Mouse (Mus musculus): Measurements from ENCODE around the gene Fsip1. TPM values are rescaled to one million over a fixed set of nuclear protein-coding genes. Genes with fewer than 3 reads are reported as not detected.
"Not testable (repeated sequence)": the region's sequence is repeated elsewhere in the genome, so short reads cannot be mapped to it uniquely, and the experiment has no call there.

The Fsip1 gene
- polyA plus RNA-seq, 1 experiment from 2014 or later = 2.0 TPM

- 77% methylated on average over 7 of the region's 7 CpGs for WGBS
- no peaks in the 10 kb centered on the region for H3K36me3 ChIP-seq (ENCODE audit: control insufficient read depth, insufficient read depth, low read length)
- 0 out of 2 replicates have a peak, but pooled peaks cover 2% of the 10 kb centered on the region for H3K9me3 ChIP-seq (ENCODE audit: control insufficient read depth, low read length)
- ATAC-seq (ENCODE audit: low read depth) = no peak
- H3K4me2 ChIP-seq (ENCODE audit: low read depth, low read length) = no peak overlapping the region
- no peaks in the 10 kb centered on the region for H3K4me1 ChIP-seq (replicated peaks; ENCODE audit: control insufficient read depth, insufficient read depth, low read length)
- no peaks in the 10 kb centered on the region for H3K27me3 ChIP-seq (ENCODE audit: control insufficient read depth, insufficient read depth, low read depth, low read length)
- H3K9ac ChIP-seq (ENCODE audit: low read length) = no peak overlapping the region
- no peak overlapping the region for H3K27ac ChIP-seq (ENCODE audit: low read length)
- no peak overlapping the region for H3K4me3 ChIP-seq (ENCODE audit: low read length)
Observed at GRCm38 (mm10) chr2:118295505-118295904, 38.7 kb upstream of the Fsip1 start.

GRCm38 (mm10) chr2:118293583-118293982, 36.8 kb upstream of the Fsip1 start:
- ATAC-seq (ENCODE audit: low read depth) = no peak
- H3K4me2 ChIP-seq (ENCODE audit: low read depth, low read length) = no peak overlapping the region

GRCm38 (mm10) chr2:118289066-118289460, 32.3 kb upstream of the Fsip1 start:
- H3K4me2 ChIP-seq (ENCODE audit: low read depth, low read length); H3K9me3 ChIP-seq (ENCODE audit: control insufficient read depth, low read length); H3K9ac ChIP-seq (ENCODE audit: low read length); H3K27ac ChIP-seq (ENCODE audit: low read length); H3K4me1 ChIP-seq (replicated peaks; ENCODE audit: control insufficient read depth, insufficient read depth, low read length); H3K4me3 ChIP-seq (ENCODE audit: low read length); H3K36me3 ChIP-seq (ENCODE audit: control insufficient read depth, insufficient read depth, low read length); ATAC-seq (ENCODE audit: low read depth); H3K27me3 ChIP-seq (ENCODE audit: control insufficient read depth, insufficient read depth, low read depth, low read length): not testable (repeated sequence)
- 79% methylated on average over 7 of the region's 7 CpGs for WGBS

More at GRCm38 (mm10) chr2:118293583-118293982, 36.8 kb upstream of the Fsip1 start:
- no peak overlapping the region for H3K27ac ChIP-seq (ENCODE audit: low read length)
- H3K27me3 ChIP-seq (ENCODE audit: control insufficient read depth, insufficient read depth, low read depth, low read length) = no peaks in the 10 kb centered on the region
- no peak overlapping the region for H3K4me3 ChIP-seq (ENCODE audit: low read length)
- 89% methylated on average over 5 of the region's 5 CpGs for whole genome bisulfite sequencing
- no peaks in the 10 kb centered on the region for H3K4me1 ChIP-seq (replicated peaks; ENCODE audit: control insufficient read depth, insufficient read depth, low read length)
- H3K9me3 ChIP-seq (ENCODE audit: control insufficient read depth, low read length) = 0 out of 2 replicates have a peak, but pooled peaks cover 2% of the 10 kb centered on the region
- H3K9ac ChIP-seq (ENCODE audit: low read length) = no peak overlapping the region
- H3K36me3 ChIP-seq (ENCODE audit: control insufficient read depth, insufficient read depth, low read length) = no peaks in the 10 kb centered on the region

- no peak overlapping the region for H3K4me2 ChIP-seq (ENCODE audit: low read depth, low read length)
- no peaks in the 10 kb centered on the region for H3K36me3 ChIP-seq (ENCODE audit: control insufficient read depth, insufficient read depth, low read length)
- H3K4me1 ChIP-seq (replicated peaks; ENCODE audit: control insufficient read depth, insufficient read depth, low read length) = no peaks in the 10 kb centered on the region
- no peak overlapping the region for H3K9ac ChIP-seq (ENCODE audit: low read length)
- no peak overlapping the region for H3K4me3 ChIP-seq (ENCODE audit: low read length)
- WGBS = 78% methylated on average over 9 of the region's 9 CpGs
- no peak for ATAC-seq (ENCODE audit: low read depth)
- no peaks in the 10 kb centered on the region for H3K27me3 ChIP-seq (ENCODE audit: control insufficient read depth, insufficient read depth, low read depth, low read length)
- H3K9me3 ChIP-seq (ENCODE audit: control insufficient read depth, low read length) = 0 out of 2 replicates have a peak, but pooled peaks cover 2% of the 10 kb centered on the region
- H3K27ac ChIP-seq (ENCODE audit: low read length) = no peak overlapping the region
Observed at GRCm38 (mm10) chr2:118288326-118289065, 31.7 kb upstream of the Fsip1 start.

- H3K4me1 ChIP-seq (replicated peaks; ENCODE audit: control insufficient read depth, insufficient read depth, low read length) = no peaks in the 10 kb centered on the region
- 61% methylated on average over 4 of the region's 4 CpGs for WGBS
- ATAC-seq (ENCODE audit: low read depth) = no peak
- no peak overlapping the region for H3K4me2 ChIP-seq (ENCODE audit: low read depth, low read length)
- H3K4me3 ChIP-seq (ENCODE audit: low read length) = no peak overlapping the region
- no peak overlapping the region for H3K9ac ChIP-seq (ENCODE audit: low read length)
- no peaks in the 10 kb centered on the region for H3K36me3 ChIP-seq (ENCODE audit: control insufficient read depth, insufficient read depth, low read length)
- 0 out of 2 replicates have a peak, but pooled peaks cover 2% of the 10 kb centered on the region for H3K9me3 ChIP-seq (ENCODE audit: control insufficient read depth, low read length)
- H3K27ac ChIP-seq (ENCODE audit: low read length) = no peak overlapping the region
- H3K27me3 ChIP-seq (ENCODE audit: control insufficient read depth, insufficient read depth, low read depth, low read length) = no peaks in the 10 kb centered on the region
Observed at GRCm38 (mm10) chr2:118287678-118288077, 30.9 kb upstream of the Fsip1 start.

- H3K4me3 ChIP-seq (ENCODE audit: low read length) = no peak overlapping the region
- H3K4me1 ChIP-seq (replicated peaks; ENCODE audit: control insufficient read depth, insufficient read depth, low read length) = no peaks in the 10 kb centered on the region
- no peak overlapping the region for H3K9ac ChIP-seq (ENCODE audit: low read length)
- H3K27me3 ChIP-seq (ENCODE audit: control insufficient read depth, insufficient read depth, low read depth, low read length) = no peaks in the 10 kb centered on the region
- ATAC-seq (ENCODE audit: low read depth) = no peak
- no peaks in the 10 kb centered on the region for H3K9me3 ChIP-seq (ENCODE audit: control insufficient read depth, low read length)
- WGBS = 75% methylated on average over 3 of the region's 3 CpGs
- no peak overlapping the region for H3K4me2 ChIP-seq (ENCODE audit: low read depth, low read length)
- H3K27ac ChIP-seq (ENCODE audit: low read length) = no peak overlapping the region
- H3K36me3 ChIP-seq (ENCODE audit: control insufficient read depth, insufficient read depth, low read length) = no peaks in the 10 kb centered on the region
Observed at GRCm38 (mm10) chr2:118282467-118282866, 25.7 kb upstream of the Fsip1 start.

GRCm38 (mm10) chr2:118278249-118278648, 21.5 kb upstream of the Fsip1 start:
- no peak overlapping the region for H3K9ac ChIP-seq (ENCODE audit: low read length)
- H3K27me3 ChIP-seq (ENCODE audit: control insufficient read depth, insufficient read depth, low read depth, low read length) = no peaks in the 10 kb centered on the region
- 83% methylated on average over 8 of the region's 8 CpGs for WGBS
- H3K4me2 ChIP-seq (ENCODE audit: low read depth, low read length) = no peak overlapping the region
- no peaks in the 10 kb centered on the region for H3K36me3 ChIP-seq (ENCODE audit: control insufficient read depth, insufficient read depth, low read length)
- no peak overlapping the region for H3K4me3 ChIP-seq (ENCODE audit: low read length)
- H3K4me1 ChIP-seq (replicated peaks; ENCODE audit: control insufficient read depth, insufficient read depth, low read length) = no peaks in the 10 kb centered on the region
- H3K9me3 ChIP-seq (ENCODE audit: control insufficient read depth, low read length) = no peaks in the 10 kb centered on the region
- H3K27ac ChIP-seq (ENCODE audit: low read length) = no peak overlapping the region
- no peak for ATAC-seq (ENCODE audit: low read depth)

GRCm38 (mm10) chr2:118271606-118272005, 14.8 kb upstream of the Fsip1 start:
- no peaks in the 10 kb centered on the region for H3K27me3 ChIP-seq (ENCODE audit: control insufficient read depth, insufficient read depth, low read depth, low read length)
- no peak overlapping the region for H3K27ac ChIP-seq (ENCODE audit: low read length)

GRCm38 (mm10) chr2:118270213-118270612, 13.4 kb upstream of the Fsip1 start:
- Histone ChIP-seq H3K4me2 (ENCODE audit: low read depth, low read length) (no peak overlapping the region), H3K4me1 (replicated peaks; ENCODE audit: control insufficient read depth, insufficient read depth, low read length) (no peaks in the 10 kb centered on the region), H3K9me3 (ENCODE audit: control insufficient read depth, low read length) (no peaks in the 10 kb centered on the region), H3K27me3 (ENCODE audit: control insufficient read depth, insufficient read depth, low read depth, low read length) (no peaks in the 10 kb centered on the region), H3K27ac (ENCODE audit: low read length) (no peak overlapping the region), H3K9ac (ENCODE audit: low read length) (no peak overlapping the region), H3K36me3 (ENCODE audit: control insufficient read depth, insufficient read depth, low read length) (no peaks in the 10 kb centered on the region), H3K4me3 (ENCODE audit: low read length) (no peak overlapping the region)
- 82% methylated on average over 14 of the region's 14 CpGs for WGBS
- no peak for ATAC-seq (ENCODE audit: low read depth)

More at GRCm38 (mm10) chr2:118271606-118272005, 14.8 kb upstream of the Fsip1 start:
- Histone ChIP-seq H3K4me1 (replicated peaks; ENCODE audit: control insufficient read depth, insufficient read depth, low read length) (no peaks in the 10 kb centered on the region), H3K9ac (ENCODE audit: low read length) (no peak overlapping the region), H3K4me3 (ENCODE audit: low read length) (no peak overlapping the region), H3K4me2 (ENCODE audit: low read depth, low read length) (no peak overlapping the region), H3K9me3 (ENCODE audit: control insufficient read depth, low read length) (no peaks in the 10 kb centered on the region), H3K36me3 (ENCODE audit: control insufficient read depth, insufficient read depth, low read length) (no peaks in the 10 kb centered on the region)
- no peak for ATAC-seq (ENCODE audit: low read depth)
- 86% methylated on average over 10 of the region's 10 CpGs for WGBS
